ENCODE assay signal across 13 mouse cellular contexts in genomic region chr2:157010634-157011310, GRCm38 (mm10). TPM values are rescaled to one million over a fixed set of nuclear protein-coding genes. Genes with fewer than 3 reads are reported as not detected.
DNase-seq lines count a peak whose midpoint lies in the region; ATAC-seq and TF ChIP-seq lines count a peak whose summit lies in the region.
"Had no signal": no experiment of that assay in that cellular context is flagged by ENCODE, and none has a peak within 500 bp of the region (broad histone marks: within the 10 kb centered on the region; RNA-seq: fewer than 3 reads in every experiment).

No protein-coding gene starts in this region.

- no peak for ATAC-seq in intestine, embryonic 15.5 days
- no peak for ATAC-seq in intestine, postnatal 0 days
- peak; percentile 38; the same call in 1 of the 2 replicates for ATAC-seq in G1E (ENCODE audit: extremely low read depth, insufficient number of reproducible peaks, low FRiP score, poor library complexity, severe bottlenecking)
- ATAC-seq in limb, embryonic 15.5 days (ENCODE audit: insufficient number of reproducible peaks, low FRiP score, low TSS enrichment, low read depth), result no peak
- ATAC-seq: forebrain, embryonic 15.5 days had no signal

- peak; percentile 66 for DNase-seq in G1E (ENCODE audit: low spot score)
- no peak for DNase-seq in embryonic facial prominence, embryonic 10.5 days (ENCODE audit: low spot score)
- DNase-seq in adrenal gland, postnatal 14 days, result no peak
- no peak for DNase-seq in spleen, postnatal 10 days (ENCODE audit: low spot score in 2 of 2)
- DNase-seq: embryo, embryonic 11 days; kidney, postnatal 10 days; thymus, postnatal 36 days had no signal

- H3K27ac ChIP-seq in intestine, embryonic 15.5 days, result no peak overlapping the region
- no peak overlapping the region for H3K27ac ChIP-seq in intestine, postnatal 0 days (ENCODE audit: low read depth, low read length)
- 0 out of 2 replicates have a peak overlapping the region, but pooled peaks have one; percentile 36 for H3K27ac ChIP-seq in embryonic facial prominence, embryonic 10.5 days (replicated peaks)
- H3K27ac ChIP-seq in limb, embryonic 15.5 days, result peak overlapping the region; percentile 68; the same call in 1 of the 2 replicates
- H3K27ac ChIP-seq: forebrain, embryonic 15.5 days; hindbrain, embryonic 15.5 days; midbrain, embryonic 10.5 days had no signal

- H3K4me3 ChIP-seq in intestine, embryonic 15.5 days (replicated peaks), result no peak overlapping the region
- H3K4me3 ChIP-seq in intestine, postnatal 0 days (ENCODE audit: low read depth, low read length), result no peak overlapping the region
- peak overlapping the region; percentile 31; the same call in 1 of the 2 replicates for H3K4me3 ChIP-seq in G1E (ENCODE audit: low read depth, low read length)
- no peak overlapping the region for H3K4me3 ChIP-seq in embryonic facial prominence, embryonic 10.5 days
- H3K4me3 ChIP-seq in limb, embryonic 15.5 days, result no peak overlapping the region
- H3K4me3 ChIP-seq: forebrain, embryonic 15.5 days; hindbrain, embryonic 15.5 days; midbrain, embryonic 10.5 days had no signal

- H3K4me1 ChIP-seq in intestine, embryonic 15.5 days (replicated peaks), result peaks cover 35% of the 10 kb centered on the region
- H3K4me1 ChIP-seq in intestine, postnatal 0 days (replicated peaks; ENCODE audit: control insufficient read depth, insufficient read depth, low read length), result peaks cover 9% of the 10 kb centered on the region
- peaks cover 72% of the 10 kb centered on the region for H3K4me1 ChIP-seq in G1E (ENCODE audit: insufficient read depth, low read depth, low read length)
- H3K4me1 ChIP-seq in embryonic facial prominence, embryonic 10.5 days, result peaks cover 35% of the 10 kb centered on the region
- H3K4me1 ChIP-seq in limb, embryonic 15.5 days, result peaks cover 28% of the 10 kb centered on the region

- no peak overlapping the region for H3K4me2 ChIP-seq in intestine, embryonic 15.5 days (replicated peaks)
- H3K4me2 ChIP-seq in intestine, postnatal 0 days (replicated peaks; ENCODE audit: low read depth), result no peak overlapping the region
- no peak overlapping the region for H3K4me2 ChIP-seq in limb, embryonic 15.5 days
- H3K4me2 ChIP-seq: forebrain, embryonic 15.5 days; hindbrain, embryonic 15.5 days had no signal

- H3K9me3 ChIP-seq in intestine, embryonic 15.5 days, result no peaks in the 10 kb centered on the region
- no peaks in the 10 kb centered on the region for H3K9me3 ChIP-seq in intestine, postnatal 0 days (ENCODE audit: control insufficient read depth)
- H3K9me3 ChIP-seq in G1E (replicated peaks), result no peaks in the 10 kb centered on the region
- H3K9me3 ChIP-seq in embryonic facial prominence, embryonic 10.5 days, result no peaks in the 10 kb centered on the region
- no peaks in the 10 kb centered on the region for H3K9me3 ChIP-seq in limb, embryonic 15.5 days
- H3K9me3 ChIP-seq: forebrain, embryonic 15.5 days; hindbrain, embryonic 15.5 days; midbrain, embryonic 10.5 days had no signal

- H3K27me3 ChIP-seq in intestine, embryonic 15.5 days (replicated peaks), result no peaks in the 10 kb centered on the region
- no peaks in the 10 kb centered on the region for H3K27me3 ChIP-seq in intestine, postnatal 0 days (replicated peaks; ENCODE audit: control insufficient read depth, insufficient read depth, low read length)
- no peaks in the 10 kb centered on the region for H3K27me3 ChIP-seq in G1E (ENCODE audit: insufficient read depth, low read length)
- H3K27me3 ChIP-seq in embryonic facial prominence, embryonic 10.5 days (replicated peaks; ENCODE audit: low read depth, poor library complexity, severe bottlenecking), result no peaks in the 10 kb centered on the region
- H3K27me3 ChIP-seq in limb, embryonic 15.5 days, result no peaks in the 10 kb centered on the region
- H3K27me3 ChIP-seq: forebrain, embryonic 15.5 days; hindbrain, embryonic 15.5 days had no signal

- WGBS in intestine, embryonic 15.5 days, result 33% methylated on average over 11 of the region's 11 CpGs
- 47% methylated on average over 11 of the region's 11 CpGs for WGBS in intestine, postnatal 0 days
- WGBS in embryonic facial prominence, embryonic 10.5 days, result 55% methylated on average over 11 of the region's 11 CpGs
- WGBS in limb, embryonic 15.5 days, result 33% methylated on average over 10 of the region's 11 CpGs

- H3K9ac ChIP-seq in intestine, embryonic 15.5 days, result peak overlapping the region; percentile 3; the same call in 1 of the 2 replicates
- no peak overlapping the region for H3K9ac ChIP-seq in intestine, postnatal 0 days (ENCODE audit: low read depth, low read length)
- no peak overlapping the region for H3K9ac ChIP-seq in limb, embryonic 15.5 days
- H3K9ac ChIP-seq: forebrain, embryonic 15.5 days; hindbrain, embryonic 15.5 days had no signal

- TF ChIP-seq CTCF in intestine, postnatal 0 days (IDR thresholded peaks at IDR 0.05; ENCODE audit: low read depth), result no peak
- TF ChIP-seq CTCF in G1E (IDR thresholded peaks at IDR 0.05; ENCODE audit: low read depth, low read length), result no peak

- H3K36me3 ChIP-seq in intestine, embryonic 15.5 days, result 0 out of 2 replicates have a peak, but pooled peaks cover 2% of the 10 kb centered on the region
- 0 out of 2 replicates have a peak, but pooled peaks cover 2% of the 10 kb centered on the region for H3K36me3 ChIP-seq in intestine, postnatal 0 days (ENCODE audit: control insufficient read depth, insufficient read depth)
- H3K36me3 ChIP-seq in G1E (replicated peaks), result peaks cover 18% of the 10 kb centered on the region
- peaks cover 40% of the 10 kb centered on the region for H3K36me3 ChIP-seq in embryonic facial prominence, embryonic 10.5 days (replicated peaks)
- H3K36me3 ChIP-seq in limb, embryonic 15.5 days, result peaks cover 19% of the 10 kb centered on the region

RNA-seq across cellular contexts. Expression of gene Dsn1, which starts 3.8 kb away (rescaled TPM):
- 28.3 and 29.4 TPM in 2 replicates for polyA plus RNA-seq in intestine, embryonic 15.5 days (2015; fragmentation: Nextera tagmentation; extraction: Ambion mirVana)
- polyA plus RNA-seq in intestine, postnatal 0 days (2015; fragmentation: Nextera tagmentation; extraction: Ambion mirVana), result 7.7 and 7.9 TPM in 2 replicates
- 39.7 and 48.3 TPM in 2 replicates for total RNA-seq in G1E (2014; fragmentation: Nextera tagmentation)
- 106 and 123 TPM in 2 replicates for total RNA-seq in G1E (2017)
- 4.7 and 5.3 TPM in 2 replicates for polyA plus RNA-seq in G1E (2012)
- polyA plus RNA-seq in embryonic facial prominence, embryonic 10.5 days (2016; fragmentation: Nextera tagmentation; extraction: Ambion mirVana), result 51.7 and 53.8 TPM in 2 replicates
- 29.5 and 31.6 TPM in 2 replicates for polyA plus RNA-seq in limb, embryonic 15.5 days (2015; fragmentation: Nextera tagmentation; extraction: Ambion mirVana)
- total RNA-seq in adrenal gland, postnatal 14 days (2021), result 8.3 and 9.2 TPM in 2 replicates

RNA-seq across cellular contexts. Expression of gene Ndrg3, which starts 18.9 kb away (rescaled TPM):
- polyA plus RNA-seq in intestine, embryonic 15.5 days (2015; fragmentation: Nextera tagmentation; extraction: Ambion mirVana), result 41.7 and 42.9 TPM in 2 replicates
- polyA plus RNA-seq in intestine, postnatal 0 days (2015; fragmentation: Nextera tagmentation; extraction: Ambion mirVana), result 25.1 and 25.3 TPM in 2 replicates
- total RNA-seq in G1E (2014; fragmentation: Nextera tagmentation) (139 and 157 TPM in 2 replicates), G1E (2017) (113 and 121 TPM in 2 replicates)
- polyA plus RNA-seq in G1E (2012), result 13.5 and 14.3 TPM in 2 replicates
- polyA plus RNA-seq in embryonic facial prominence, embryonic 10.5 days (2016; fragmentation: Nextera tagmentation; extraction: Ambion mirVana), result 40.4 and 41.1 TPM in 2 replicates
- 52.2 and 54.0 TPM in 2 replicates for polyA plus RNA-seq in limb, embryonic 15.5 days (2015; fragmentation: Nextera tagmentation; extraction: Ambion mirVana)
- 53.4 and 64.4 TPM in 2 replicates for total RNA-seq in adrenal gland, postnatal 14 days (2021)

Comparison
In these comparisons a context has a peak if more than half of its experiments do, and no peak if none do; other contexts are left out.
1. H3K27ac ChIP-seq: peak in embryonic facial prominence, embryonic 10.5 days (single experiment) and limb, embryonic 15.5 days (single experiment); none in intestine, embryonic 15.5 days (single experiment) and intestine, postnatal 0 days (single experiment).